Mouse (Mus musculus): ENCODE measurements around the gene Sval2. TPM values are rescaled to one million over a fixed set of nuclear protein-coding genes. Genes with fewer than 3 reads are reported as not detected.

The Sval2 gene
- total RNA-seq (2022), result not detected

GRCm38 (mm10) chr6:41852689-41853088 lies at the start of gene Sval2:
Gene Sval2 (plus strand): TSS chr6:41852989.
- DNase-seq (ENCODE audit: low spot score), result no peak

- no peak for DNase-seq (ENCODE audit: low spot score)
These were observed 28.7 kb upstream of the Sval2 start for GRCm38 (mm10) chr6:41824086-41824485.

- no peak for DNase-seq (ENCODE audit: low spot score)
These were observed 23.3 kb upstream of the Sval2 start for GRCm38 (mm10) chr6:41829516-41829915.

- DNase-seq (ENCODE audit: low spot score), result no peak
These were observed 5.6 kb upstream of the Sval2 start, which contains the start of gene Pip for GRCm38 (mm10) chr6:41847235-41847634. Gene Pip (plus strand): TSS chr6:41847535.

DNA sequence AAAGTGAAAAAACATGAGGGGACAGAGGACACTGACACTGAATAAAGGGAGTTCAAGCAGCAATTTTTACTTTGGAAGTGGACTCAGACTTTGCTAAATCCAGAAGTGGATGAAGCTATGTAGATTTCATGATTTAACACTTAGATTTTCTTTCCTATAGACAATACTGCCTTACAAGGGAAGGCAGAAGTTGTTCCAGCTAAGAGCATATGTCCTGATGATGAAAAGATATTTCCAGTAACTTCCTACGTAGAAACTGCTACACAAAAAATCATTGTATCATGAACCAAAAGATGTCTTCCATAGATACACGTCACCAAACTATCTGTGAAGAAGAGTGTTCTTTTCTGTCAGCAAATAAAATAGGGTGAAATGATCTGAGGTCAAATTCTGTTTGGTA lies 11.2 kb downstream of the Sval2 start:
- DNase-seq (ENCODE audit: low spot score), result no peak

GRCm38 (mm10) chr6:41911625-41912024 lies 58.8 kb downstream of the Sval2 start:
- DNase-seq (ENCODE audit: low spot score), result no peak

Other genes starting within 250 kb of the Sval2 start
- gene Ephb6, start 247.5 kb upstream of the Sval2 start, total RNA-seq (2022), result 1 to 10 TPM in 2 of 4 experiments, under 1 TPM in 2; 0.41 to 1.7 (median 1.1) TPM
- not detected for gene Trpv6, start 216.6 kb upstream of the Sval2 start, total RNA-seq (2022)
- gene Trpv5, start 172.2 kb upstream of the Sval2 start, total RNA-seq (2022), result not detected
- gene Llcfc1, start 168.6 kb upstream of the Sval2 start, total RNA-seq (2022), result not detected
- gene Kel, start 148.7 kb upstream of the Sval2 start, total RNA-seq (2022), result under 1 TPM in 1 of 4 experiments, not detected in 3; 0.11 TPM
- gene Olfr459, start 77.8 kb upstream of the Sval2 start, total RNA-seq (2022), result not detected
- gene Pip, start 5.5 kb upstream of the Sval2 start, total RNA-seq (2022), result not detected
- not detected for gene Sval1, start 98.6 kb downstream of the Sval2 start, total RNA-seq (2022)
- not detected for gene Sval3, start 115.2 kb downstream of the Sval2 start, total RNA-seq (2022)
- gene Sva, start 185.4 kb downstream of the Sval2 start, total RNA-seq (2022), result not detected

Measured in heart, adult 8-10 months (tissue).